In genomic region chr7:16821669-16822101, GRCm38 (mm10) we compare ENCODE assay signal across 12 mouse cellular contexts. TPM values are rescaled to one million over a fixed set of nuclear protein-coding genes. Genes with fewer than 3 reads are reported as not detected.
DNase-seq lines count a peak whose midpoint lies in the region; ATAC-seq lines count a peak whose summit lies in the region.
"Had no signal": no experiment of that assay in that cellular context is flagged by ENCODE, and none has a peak within 500 bp of the region (broad histone marks: within the 10 kb centered on the region; RNA-seq: fewer than 3 reads in every experiment).

No protein-coding gene starts in this region.

- no peak overlapping the region for H3K4me3 ChIP-seq in embryonic facial prominence, embryonic 13.5 days
- H3K4me3 ChIP-seq in forebrain, embryonic 15.5 days, result no peak overlapping the region
- H3K4me3 ChIP-seq: heart, embryonic 15.5 days had no signal

- H3K36me3 ChIP-seq in embryonic facial prominence, embryonic 13.5 days, result peaks cover 48% of the 10 kb centered on the region
- H3K36me3 ChIP-seq in forebrain, embryonic 15.5 days, result peaks cover 32% of the 10 kb centered on the region

- no peaks in the 10 kb centered on the region for H3K27me3 ChIP-seq in embryonic facial prominence, embryonic 13.5 days
- no peaks in the 10 kb centered on the region for H3K27me3 ChIP-seq in forebrain, embryonic 15.5 days
- H3K27me3 ChIP-seq: heart, embryonic 15.5 days had no signal

- no peak for ATAC-seq in embryonic facial prominence, embryonic 13.5 days (ENCODE audit: insufficient number of reproducible peaks, insufficient read depth, low FRiP score, low TSS enrichment, low read depth)
- ATAC-seq in forebrain, embryonic 15.5 days (replicated peaks), result no peak
- ATAC-seq: forebrain, embryonic 14.5 days had no signal

- 0 out of 2 replicates have a peak overlapping the region, but pooled peaks have one; percentile 5 for H3K4me2 ChIP-seq in embryonic facial prominence, embryonic 13.5 days
- H3K4me2 ChIP-seq in forebrain, embryonic 15.5 days (replicated peaks), result no peak overlapping the region
- H3K4me2 ChIP-seq: heart, embryonic 15.5 days had no signal

- peaks cover 52% of the 10 kb centered on the region for H3K4me1 ChIP-seq in embryonic facial prominence, embryonic 13.5 days
- H3K4me1 ChIP-seq in forebrain, embryonic 15.5 days, result peaks cover 45% of the 10 kb centered on the region

- no peak overlapping the region for H3K27ac ChIP-seq in embryonic facial prominence, embryonic 13.5 days
- no peak overlapping the region for H3K27ac ChIP-seq in forebrain, embryonic 15.5 days (replicated peaks)

- 54% methylated on average over 4 of the region's 4 CpGs for WGBS in embryonic facial prominence, embryonic 13.5 days
- WGBS in forebrain, embryonic 15.5 days, result 74% methylated on average over 4 of the region's 4 CpGs

- intact Hi-C loops in left cerebral cortex, postnatal 14 days (cut with DNase I), result no loop called here

- DNase-seq in cerebellum, adult 11-12 months, result peak; percentile 59
- no peak for DNase-seq in cerebellum, adult 11 months
- DNase-seq in layer of hippocampus, adult 11-12 months (ENCODE audit: low spot score), result peak; percentile 81
- DNase-seq in layer of hippocampus, adult 9-10 months (ENCODE audit: low spot score), result no peak
- DNase-seq in left cerebral cortex, postnatal 14 days (ENCODE audit: low spot score in 2 of 2), result peak; percentile 77 to 87
- DNase-seq in adrenal gland, adult 2 months, result no peak
- DNase-seq: adrenal gland, postnatal 10 days had no signal

- 0 out of 2 replicates have a peak overlapping the region, but pooled peaks have one; percentile 1 for H3K9ac ChIP-seq in embryonic facial prominence, embryonic 13.5 days
- H3K9ac ChIP-seq in forebrain, embryonic 15.5 days (replicated peaks), result no peak overlapping the region
- H3K9ac ChIP-seq: heart, embryonic 15.5 days had no signal

- no peaks in the 10 kb centered on the region for H3K9me3 ChIP-seq in embryonic facial prominence, embryonic 13.5 days
- no peaks in the 10 kb centered on the region for H3K9me3 ChIP-seq in forebrain, embryonic 15.5 days
- H3K9me3 ChIP-seq: G1E; heart, embryonic 15.5 days had no signal

RNA-seq across cellular contexts. Expression of gene Fkrp, which starts 5.2 kb away (rescaled TPM):
- 26.8 and 30.5 TPM in 2 replicates for polyA plus RNA-seq in embryonic facial prominence, embryonic 13.5 days (2015; fragmentation: Nextera tagmentation; extraction: Ambion mirVana)
- 10 to 100 TPM; 50.3 to 57.2 TPM for total RNA-seq in left cerebral cortex, postnatal 14 days (2021)
- total RNA-seq in adrenal gland, adult 2 months (2021), result 10 to 100 TPM; 23.9 to 29.5 TPM
- polyA plus RNA-seq in adrenal gland, adult 2 months (2012; rRNA removed), result 46.3 and 49.6 TPM in 2 replicates
- polyA plus RNA-seq in forebrain, embryonic 15.5 days (2015; fragmentation: Nextera tagmentation; extraction: Ambion mirVana), result 28.2 and 29.0 TPM in 2 replicates

RNA-seq across cellular contexts. Expression of gene Strn4, which starts 6.0 kb away (rescaled TPM):
- 122 and 124 TPM in 2 replicates for polyA plus RNA-seq in embryonic facial prominence, embryonic 13.5 days (2015; fragmentation: Nextera tagmentation; extraction: Ambion mirVana)
- total RNA-seq in left cerebral cortex, postnatal 14 days (2021), result 100 to 1,000 TPM; 333 to 347 TPM
- total RNA-seq in adrenal gland, adult 2 months (2021), result 10 to 100 TPM; 58.9 to 64.1 TPM
- 121 and 138 TPM in 2 replicates for polyA plus RNA-seq in adrenal gland, adult 2 months (2012; rRNA removed)
- polyA plus RNA-seq in forebrain, embryonic 15.5 days (2015; fragmentation: Nextera tagmentation; extraction: Ambion mirVana), result 185 and 193 TPM in 2 replicates

RNA-seq across cellular contexts. Expression of gene Prkd2, which starts 21.0 kb away (rescaled TPM):
- 20.5 and 20.8 TPM in 2 replicates for polyA plus RNA-seq in embryonic facial prominence, embryonic 13.5 days (2015; fragmentation: Nextera tagmentation; extraction: Ambion mirVana)
- total RNA-seq in left cerebral cortex, postnatal 14 days (2021), result 1 to 10 TPM; 9.0 to 9.3 TPM
- total RNA-seq in adrenal gland, adult 2 months (2021), result 10 to 100 TPM; 16.0 to 18.4 TPM
- 39.2 and 47.2 TPM in 2 replicates for polyA plus RNA-seq in adrenal gland, adult 2 months (2012; rRNA removed)
- 7.0 and 8.0 TPM in 2 replicates for polyA plus RNA-seq in forebrain, embryonic 15.5 days (2015; fragmentation: Nextera tagmentation; extraction: Ambion mirVana)

RNA-seq across cellular contexts. Expression of gene Slc1a5, which starts 40.5 kb away (rescaled TPM):
- polyA plus RNA-seq in embryonic facial prominence, embryonic 13.5 days (2015; fragmentation: Nextera tagmentation; extraction: Ambion mirVana), result 28.2 and 29.1 TPM in 2 replicates
- 1 to 10 TPM; 3.8 to 5.7 TPM for total RNA-seq in left cerebral cortex, postnatal 14 days (2021)
- total RNA-seq in adrenal gland, adult 2 months (2021), result 100 to 1,000 TPM; 144 to 291 TPM
- polyA plus RNA-seq in adrenal gland, adult 2 months (2012; rRNA removed), result 220 and 344 TPM in 2 replicates
- polyA plus RNA-seq in forebrain, embryonic 15.5 days (2015; fragmentation: Nextera tagmentation; extraction: Ambion mirVana), result 10.0 and 13.6 TPM in 2 replicates

RNA-seq across cellular contexts. Expression of gene Dact3, which starts 53.4 kb away (rescaled TPM):
- polyA plus RNA-seq in embryonic facial prominence, embryonic 13.5 days (2015; fragmentation: Nextera tagmentation; extraction: Ambion mirVana), result 4.9 TPM in 2 replicates
- total RNA-seq in left cerebral cortex, postnatal 14 days (2021), result 100 to 1,000 TPM; 130 to 141 TPM
- total RNA-seq in adrenal gland, adult 2 months (2021), result 1 to 10 TPM; 2.5 to 5.3 TPM
- 16.2 and 22.1 TPM in 2 replicates for polyA plus RNA-seq in adrenal gland, adult 2 months (2012; rRNA removed)
- polyA plus RNA-seq in forebrain, embryonic 15.5 days (2015; fragmentation: Nextera tagmentation; extraction: Ambion mirVana), result 3.3 and 3.4 TPM in 2 replicates

Comparison
In these comparisons a context has a peak if more than half of its experiments do, and no peak if none do; other contexts are left out.
1. DNase-seq: peak in cerebellum, adult 11-12 months (single experiment), layer of hippocampus, adult 11-12 months (single experiment) and left cerebral cortex, postnatal 14 days (2 of 2); none in cerebellum, adult 11 months (single experiment), layer of hippocampus, adult 9-10 months (single experiment) and adrenal gland, adult 2 months (single experiment).